ENCODE assay signal across 35 mouse cellular contexts in the genomic region with DNA sequence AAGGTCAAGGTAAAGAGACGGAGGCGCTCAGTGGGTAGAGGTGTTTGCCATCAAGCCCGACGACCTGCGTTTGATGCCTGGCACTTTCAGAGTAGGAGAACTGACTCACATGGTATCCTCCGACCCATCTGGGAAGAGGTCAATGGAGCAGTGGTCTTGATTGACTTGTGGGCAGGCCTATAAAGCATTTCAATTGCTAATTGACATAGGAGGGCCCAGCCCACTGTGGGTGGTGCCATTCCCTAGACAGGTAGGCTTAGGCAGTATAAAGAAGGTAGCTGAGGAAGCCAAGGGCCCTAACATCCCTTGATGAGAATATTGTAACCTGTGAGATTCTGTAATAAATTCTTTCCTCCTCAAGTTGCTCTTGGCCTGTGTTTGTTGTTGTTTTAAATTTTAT.
"Had no signal": no experiment of that assay in that cellular context is flagged by ENCODE, and none has a peak within 500 bp of the region (broad histone marks: within the 10 kb centered on the region; RNA-seq: fewer than 3 reads in every experiment).

No protein-coding gene starts in this region.

- H3K4me2 ChIP-seq: heart, embryonic 11.5 days; heart, embryonic 12.5 days; heart, embryonic 13.5 days; heart, embryonic 15.5 days; hindbrain, embryonic 12.5 days; hindbrain, embryonic 13.5 days; hindbrain, embryonic 14.5 days; hindbrain, embryonic 15.5 days; intestine, embryonic 15.5 days; kidney, embryonic 15.5 days had no signal

- H3K27ac ChIP-seq: heart, embryonic 13.5 days; heart, embryonic 15.5 days; hindbrain, embryonic 10.5 days; hindbrain, embryonic 12.5 days; hindbrain, embryonic 13.5 days; hindbrain, embryonic 14.5 days; hindbrain, embryonic 15.5 days; hindbrain, postnatal 0 days; intestine, embryonic 15.5 days; kidney, embryonic 15.5 days; kidney, postnatal 0 days; layer of hippocampus, adult 2 months; left cerebral cortex, adult 2 months had no signal

- H3K4me3 ChIP-seq: heart, embryonic 12.5 days; heart, embryonic 13.5 days; heart, embryonic 15.5 days; hindbrain, embryonic 10.5 days; hindbrain, embryonic 12.5 days; hindbrain, embryonic 13.5 days; hindbrain, embryonic 15.5 days; intestine, embryonic 15.5 days; kidney, embryonic 15.5 days; layer of hippocampus, adult 2 months; left cerebral cortex, adult 2 months had no signal

- H3K36me3 ChIP-seq: heart, embryonic 15.5 days; hindbrain, embryonic 12.5 days; hindbrain, embryonic 15.5 days; intestine, embryonic 15.5 days had no signal

- H3K9ac ChIP-seq: heart, embryonic 12.5 days; heart, embryonic 13.5 days; heart, embryonic 15.5 days; hindbrain, embryonic 12.5 days; hindbrain, embryonic 13.5 days; hindbrain, embryonic 14.5 days; hindbrain, embryonic 15.5 days; intestine, embryonic 15.5 days; kidney, embryonic 15.5 days had no signal

- H3K27me3 ChIP-seq: heart, embryonic 12.5 days; heart, embryonic 13.5 days; heart, embryonic 15.5 days; hindbrain, embryonic 12.5 days; hindbrain, embryonic 13.5 days; hindbrain, embryonic 15.5 days; intestine, embryonic 15.5 days; kidney, embryonic 15.5 days had no signal

- H3K4me1 ChIP-seq: heart, embryonic 12.5 days; heart, embryonic 13.5 days; heart, embryonic 15.5 days; hindbrain, embryonic 10.5 days; hindbrain, embryonic 12.5 days; hindbrain, embryonic 13.5 days; hindbrain, embryonic 15.5 days had no signal

- ATAC-seq: hindbrain, embryonic 16.5 days; hindbrain, postnatal 0 days; inflammation-experienced regulatory T-cells, adult 6 months; intestine, embryonic 15.5 days; intestine, embryonic 16.5 days; intestine, postnatal 0 days had no signal

- H3K9me3 ChIP-seq: heart, embryonic 12.5 days; heart, embryonic 13.5 days; heart, embryonic 15.5 days; hindbrain, embryonic 10.5 days; hindbrain, embryonic 12.5 days; hindbrain, embryonic 13.5 days; hindbrain, embryonic 15.5 days; intestine, embryonic 15.5 days; kidney, embryonic 15.5 days had no signal

- DNase-seq: heart, postnatal 10 days; heart, postnatal 14 days; heart, postnatal 36 days; heart, postnatal 4 days; kidney, adult 11 months; kidney, adult 18-20 months; kidney, adult 2 months; kidney, adult 8-10 months; kidney, adult 9 months; kidney, postnatal 10 days; kidney, postnatal 14 days; kidney, postnatal 25 days; kidney, postnatal 36 days; kidney, postnatal 4 days; layer of hippocampus, adult 9-11 months; layer of hippocampus, postnatal 36 days had no signal
